Mouse (Mus musculus): Measurements from ENCODE around the gene Cdc14a. TPM values are rescaled to one million over a fixed set of nuclear protein-coding genes. Genes with fewer than 3 reads are reported as not detected.

Gene Cdc14a
- polyA plus RNA-seq, 1 experiment from 2014 or later = 16.9 TPM

- H3K4me3 ChIP-seq = no peak overlapping the region
- H3K27ac ChIP-seq (replicated peaks) = no peak overlapping the region
- peaks cover 19% of the 10 kb centered on the region for H3K4me1 ChIP-seq
- H3K36me3 ChIP-seq = peaks cover 25% of the 10 kb centered on the region
- no peaks in the 10 kb centered on the region for H3K9me3 ChIP-seq (replicated peaks)
- WGBS = 85% methylated on average over 8 of the region's 8 CpGs
- no peaks in the 10 kb centered on the region for H3K27me3 ChIP-seq (ENCODE audit: low read depth, poor library complexity, severe bottlenecking)
- no peak for DNase-seq (ENCODE audit: low spot score)
These were observed 93.9 kb downstream of the Cdc14a start for GRCm38 (mm10) chr3:116329976-116330375.

GRCm38 (mm10) chr3:116329023-116329762 is 94.6 kb downstream of the Cdc14a start:
- no peak for DNase-seq (ENCODE audit: low spot score)
- peaks cover 25% of the 10 kb centered on the region for H3K36me3 ChIP-seq
- H3K27ac ChIP-seq (replicated peaks) = no peak overlapping the region
- WGBS = 92% methylated on average over 18 of the region's 18 CpGs
- H3K9me3 ChIP-seq (replicated peaks) = no peaks in the 10 kb centered on the region
- peaks cover 19% of the 10 kb centered on the region for H3K4me1 ChIP-seq
- H3K27me3 ChIP-seq (ENCODE audit: low read depth, poor library complexity, severe bottlenecking) = no peaks in the 10 kb centered on the region
- no peak overlapping the region for H3K4me3 ChIP-seq

- 53% methylated on average over 10 of the region's 10 CpGs for WGBS
- Histone ChIP-seq H3K4me1 (peaks cover 16% of the 10 kb centered on the region), H3K36me3 (peaks cover 25% of the 10 kb centered on the region), H3K27me3 (ENCODE audit: low read depth, poor library complexity, severe bottlenecking) (no peaks in the 10 kb centered on the region), H3K4me3 (no peak overlapping the region), H3K27ac (replicated peaks) (no peak overlapping the region), H3K9me3 (replicated peaks) (no peaks in the 10 kb centered on the region)
- DNase-seq (ENCODE audit: low spot score) = no peak
These were observed 96.2 kb downstream of the Cdc14a start for GRCm38 (mm10) chr3:116327616-116328004.

GRCm38 (mm10) chr3:116327001-116327615 is 96.7 kb downstream of the Cdc14a start:
- H3K27ac ChIP-seq (replicated peaks) = peak overlapping the region; percentile 60; the same call in 1 of the 2 replicates
- H3K4me1 ChIP-seq = peaks cover 16% of the 10 kb centered on the region
- peaks cover 26% of the 10 kb centered on the region for H3K36me3 ChIP-seq
- DNase-seq (ENCODE audit: low spot score) = peak; percentile 74
- no peaks in the 10 kb centered on the region for H3K27me3 ChIP-seq (ENCODE audit: low read depth, poor library complexity, severe bottlenecking)
- WGBS = 10% methylated on average over 23 of the region's 23 CpGs
- no peaks in the 10 kb centered on the region for H3K9me3 ChIP-seq (replicated peaks)
- H3K4me3 ChIP-seq = peak overlapping the region; percentile 27

GRCm38 (mm10) chr3:116325501-116325900 is 98.3 kb downstream of the Cdc14a start:
- no peak overlapping the region for H3K4me3 ChIP-seq
- no peaks in the 10 kb centered on the region for H3K9me3 ChIP-seq (replicated peaks)
- WGBS = 91% methylated on average over 2 of the region's 2 CpGs
- DNase-seq (ENCODE audit: low spot score) = no peak
- peaks cover 16% of the 10 kb centered on the region for H3K4me1 ChIP-seq
- no peaks in the 10 kb centered on the region for H3K27me3 ChIP-seq (ENCODE audit: low read depth, poor library complexity, severe bottlenecking)
- H3K27ac ChIP-seq (replicated peaks) = no peak overlapping the region
- peaks cover 36% of the 10 kb centered on the region for H3K36me3 ChIP-seq

- H3K27ac ChIP-seq (replicated peaks) = no peak overlapping the region
- no peaks in the 10 kb centered on the region for H3K4me1 ChIP-seq
- peaks cover 49% of the 10 kb centered on the region for H3K36me3 ChIP-seq
- no peak overlapping the region for H3K4me3 ChIP-seq
- no peak for DNase-seq (ENCODE audit: low spot score)
- H3K9me3 ChIP-seq (replicated peaks) = no peaks in the 10 kb centered on the region
- 92% methylated on average over 5 of the region's 5 CpGs for WGBS
- no peaks in the 10 kb centered on the region for H3K27me3 ChIP-seq (ENCODE audit: low read depth, poor library complexity, severe bottlenecking)
These were observed 104.1 kb downstream of the Cdc14a start for GRCm38 (mm10) chr3:116319696-116320095.

- no peaks in the 10 kb centered on the region for H3K9me3 ChIP-seq (replicated peaks)
- no peak for DNase-seq (ENCODE audit: low spot score)
- no peak overlapping the region for H3K27ac ChIP-seq (replicated peaks)
- H3K4me3 ChIP-seq = no peak overlapping the region
- 95% methylated on average over 4 of the region's 4 CpGs for WGBS
- H3K27me3 ChIP-seq (ENCODE audit: low read depth, poor library complexity, severe bottlenecking) = no peaks in the 10 kb centered on the region
- H3K4me1 ChIP-seq = no peaks in the 10 kb centered on the region
- peaks cover 52% of the 10 kb centered on the region for H3K36me3 ChIP-seq
These were observed 112.0 kb downstream of the Cdc14a start for GRCm38 (mm10) chr3:116311838-116312237.

- 95% methylated on average over 2 of the region's 2 CpGs for WGBS
- H3K4me1 ChIP-seq = no peaks in the 10 kb centered on the region
- H3K9me3 ChIP-seq (replicated peaks) = no peaks in the 10 kb centered on the region
- no peak overlapping the region for H3K4me3 ChIP-seq
- no peak for DNase-seq (ENCODE audit: low spot score)
- no peak overlapping the region for H3K27ac ChIP-seq (replicated peaks)
- peaks cover 56% of the 10 kb centered on the region for H3K36me3 ChIP-seq
- no peaks in the 10 kb centered on the region for H3K27me3 ChIP-seq (ENCODE audit: low read depth, poor library complexity, severe bottlenecking)
These were observed 112.7 kb downstream of the Cdc14a start for GRCm38 (mm10) chr3:116311173-116311572.

GRCm38 (mm10) chr3:116310672-116311071 is 113.2 kb downstream of the Cdc14a start:
- H3K27ac ChIP-seq (replicated peaks) = no peak overlapping the region
- DNase-seq (ENCODE audit: low spot score) = no peak
- peaks cover 60% of the 10 kb centered on the region for H3K36me3 ChIP-seq
- H3K4me3 ChIP-seq = no peak overlapping the region
- no peaks in the 10 kb centered on the region for H3K27me3 ChIP-seq (ENCODE audit: low read depth, poor library complexity, severe bottlenecking)
- no peaks in the 10 kb centered on the region for H3K9me3 ChIP-seq (replicated peaks)
- H3K4me1 ChIP-seq = no peaks in the 10 kb centered on the region
- 95% methylated on average over 4 of the region's 4 CpGs for WGBS

- H3K36me3 ChIP-seq = peaks cover 60% of the 10 kb centered on the region
- 93% methylated on average over 10 of the region's 10 CpGs for WGBS
- no peaks in the 10 kb centered on the region for H3K27me3 ChIP-seq (ENCODE audit: low read depth, poor library complexity, severe bottlenecking)
- no peaks in the 10 kb centered on the region for H3K9me3 ChIP-seq (replicated peaks)
- no peaks in the 10 kb centered on the region for H3K4me1 ChIP-seq
- DNase-seq (ENCODE audit: low spot score) = no peak
- no peak overlapping the region for H3K4me3 ChIP-seq
- H3K27ac ChIP-seq (replicated peaks) = no peak overlapping the region
These were observed 113.8 kb downstream of the Cdc14a start for GRCm38 (mm10) chr3:116310033-116310432.

- H3K4me1 ChIP-seq = no peaks in the 10 kb centered on the region
- H3K9me3 ChIP-seq (replicated peaks) = no peaks in the 10 kb centered on the region
- DNase-seq (ENCODE audit: low spot score) = no peak
- peaks cover 58% of the 10 kb centered on the region for H3K36me3 ChIP-seq
- WGBS = 85% methylated on average over 18 of the region's 18 CpGs
- H3K27ac ChIP-seq (replicated peaks) = no peak overlapping the region
- H3K4me3 ChIP-seq = no peak overlapping the region
- H3K27me3 ChIP-seq (ENCODE audit: low read depth, poor library complexity, severe bottlenecking) = no peaks in the 10 kb centered on the region
These were observed 118.8 kb downstream of the Cdc14a start for GRCm38 (mm10) chr3:116304800-116305753.

- Histone ChIP-seq H3K9me3 (replicated peaks) (no peaks in the 10 kb centered on the region), H3K36me3 (peaks cover 57% of the 10 kb centered on the region), H3K27ac (replicated peaks) (no peak overlapping the region), H3K27me3 (ENCODE audit: low read depth, poor library complexity, severe bottlenecking) (no peaks in the 10 kb centered on the region), H3K4me3 (no peak overlapping the region), H3K4me1 (no peaks in the 10 kb centered on the region)
- no peak for DNase-seq (ENCODE audit: low spot score)
- 96% methylated on average over 7 of the region's 7 CpGs for WGBS
These were observed 121.3 kb downstream of the Cdc14a start for GRCm38 (mm10) chr3:116302581-116302980.
